Mouse (Mus musculus): ENCODE measurements around the gene Galnt14. TPM values are rescaled to one million over a fixed set of nuclear protein-coding genes. Genes with fewer than 3 reads are reported as not detected.

Gene Galnt14
- polyA plus RNA-seq, 1 experiment from 2014 or later: 0.10 TPM

DNA sequence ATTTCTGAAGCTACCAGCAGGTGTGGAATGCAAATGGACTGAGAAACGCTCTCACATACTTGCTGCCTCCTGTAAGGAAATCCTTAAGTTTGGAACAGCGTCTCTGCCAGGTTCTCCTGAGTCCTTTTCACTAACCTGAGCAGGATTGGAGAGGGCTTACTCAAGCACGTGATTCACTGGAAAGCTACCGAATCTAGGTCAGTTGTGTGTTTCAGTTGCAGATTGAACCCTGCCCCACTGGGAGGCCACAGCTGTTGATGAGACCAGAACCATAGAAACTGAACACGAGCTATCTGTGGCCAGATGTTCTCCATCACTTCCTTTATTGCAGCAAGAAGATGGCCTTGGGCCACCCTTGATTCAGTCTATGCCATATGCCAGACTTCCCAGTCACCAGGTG is 38.3 kb downstream of the Galnt14 start:
- WGBS: 68% methylated on average over 5 of the region's 5 CpGs
- no peaks in the 10 kb centered on the region for H3K9me3 ChIP-seq (ENCODE audit: control insufficient read depth, low read length)
- H3K4me1 ChIP-seq (replicated peaks; ENCODE audit: control insufficient read depth, insufficient read depth, low read length): no peaks in the 10 kb centered on the region
- H3K4me2 ChIP-seq (ENCODE audit: low read depth, low read length): no peak overlapping the region
- no peak overlapping the region for H3K27ac ChIP-seq (ENCODE audit: low read length)
- no peak overlapping the region for H3K9ac ChIP-seq (ENCODE audit: low read length)
- ATAC-seq (ENCODE audit: low read depth): no peak
- H3K36me3 ChIP-seq (ENCODE audit: control insufficient read depth, insufficient read depth, low read length): no peaks in the 10 kb centered on the region
- H3K4me3 ChIP-seq (ENCODE audit: low read length): no peak overlapping the region
- no peaks in the 10 kb centered on the region for H3K27me3 ChIP-seq (ENCODE audit: control insufficient read depth, insufficient read depth, low read depth, low read length)

DNA sequence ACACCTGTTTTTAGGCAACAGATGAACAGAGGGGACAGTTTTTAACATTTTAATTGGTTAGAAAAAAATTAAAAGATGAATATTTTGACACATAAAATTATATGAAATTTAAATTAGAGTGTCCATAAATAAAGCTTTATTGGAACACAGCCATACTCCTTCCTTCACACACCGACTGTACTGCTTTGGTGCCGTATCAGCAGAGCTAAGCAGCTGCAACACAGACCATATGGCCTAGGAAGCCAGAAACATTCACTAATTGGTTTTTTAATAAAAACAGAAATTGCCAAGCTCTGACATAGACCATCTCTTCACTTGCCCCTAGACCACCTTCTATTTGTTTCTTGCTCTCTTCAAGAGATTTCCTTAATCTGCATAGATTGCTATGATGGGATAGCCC is 40.2 kb downstream of the Galnt14 start:
- no peak overlapping the region for H3K4me3 ChIP-seq (ENCODE audit: low read length)
- no peak for ATAC-seq (ENCODE audit: low read depth)
- WGBS: 61% methylated on average over 2 of the region's 2 CpGs
- no peak overlapping the region for H3K27ac ChIP-seq (ENCODE audit: low read length)
- H3K9ac ChIP-seq (ENCODE audit: low read length): no peak overlapping the region
- H3K9me3 ChIP-seq (ENCODE audit: control insufficient read depth, low read length): no peaks in the 10 kb centered on the region
- H3K4me1 ChIP-seq (replicated peaks; ENCODE audit: control insufficient read depth, insufficient read depth, low read length): no peaks in the 10 kb centered on the region
- no peak overlapping the region for H3K4me2 ChIP-seq (ENCODE audit: low read depth, low read length)
- H3K27me3 ChIP-seq (ENCODE audit: control insufficient read depth, insufficient read depth, low read depth, low read length): no peaks in the 10 kb centered on the region
- no peaks in the 10 kb centered on the region for H3K36me3 ChIP-seq (ENCODE audit: control insufficient read depth, insufficient read depth, low read length)

DNA sequence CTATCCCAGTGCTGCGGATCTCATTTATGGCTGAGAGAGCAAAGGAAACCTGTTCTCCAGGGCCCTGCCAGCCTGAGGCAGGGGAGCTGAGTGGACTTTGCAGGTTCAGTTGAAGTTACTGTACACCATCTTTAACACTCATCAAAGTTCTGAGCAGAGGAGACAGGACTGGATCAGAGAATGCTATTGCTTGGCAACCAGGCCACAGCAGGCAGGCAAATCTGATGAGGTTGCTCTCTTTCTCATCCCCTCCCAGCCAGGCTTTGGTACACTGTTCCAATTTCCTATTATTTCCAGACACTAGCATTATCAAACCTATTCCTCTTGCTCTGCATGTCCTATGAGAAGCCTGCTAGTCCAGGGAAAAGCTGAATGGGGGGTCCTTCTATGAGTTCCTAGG is 41.3 kb downstream of the Galnt14 start:
- Histone ChIP-seq H3K9me3 (ENCODE audit: control insufficient read depth, low read length) (no peaks in the 10 kb centered on the region), H3K27me3 (ENCODE audit: control insufficient read depth, insufficient read depth, low read depth, low read length) (no peaks in the 10 kb centered on the region), H3K4me3 (ENCODE audit: low read length) (no peak overlapping the region), H3K36me3 (ENCODE audit: control insufficient read depth, insufficient read depth, low read length) (no peaks in the 10 kb centered on the region), H3K9ac (ENCODE audit: low read length) (no peak overlapping the region), H3K4me2 (ENCODE audit: low read depth, low read length) (no peak overlapping the region), H3K27ac (ENCODE audit: low read length) (no peak overlapping the region), H3K4me1 (replicated peaks; ENCODE audit: control insufficient read depth, insufficient read depth, low read length) (no peaks in the 10 kb centered on the region)
- ATAC-seq (ENCODE audit: low read depth): no peak
- whole genome bisulfite sequencing: 70% methylated on average over 1 of the region's 1 CpGs

DNA sequence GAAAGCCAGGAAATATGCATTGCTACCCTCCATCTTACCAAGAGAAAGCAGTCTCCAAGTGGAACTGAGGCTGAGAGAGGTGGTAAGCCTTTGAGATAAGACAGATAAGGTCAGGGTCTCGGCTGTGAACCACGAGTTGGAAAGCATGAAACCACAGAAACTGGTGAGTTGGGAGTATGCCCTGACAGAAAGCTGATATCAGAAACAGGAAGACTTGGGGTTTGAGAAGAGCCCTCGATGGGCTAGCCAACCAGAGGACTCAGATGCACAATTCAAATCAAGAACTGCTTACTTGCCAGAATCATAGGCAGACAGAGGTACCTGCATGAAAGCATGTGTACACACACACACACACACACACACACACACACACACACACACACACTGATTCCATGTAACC is 47.0 kb downstream of the Galnt14 start:
- Histone ChIP-seq H3K4me1 (replicated peaks; ENCODE audit: control insufficient read depth, insufficient read depth, low read length) (no peaks in the 10 kb centered on the region), H3K36me3 (ENCODE audit: control insufficient read depth, insufficient read depth, low read length) (no peaks in the 10 kb centered on the region), H3K27ac (ENCODE audit: low read length) (no peak overlapping the region), H3K9ac (ENCODE audit: low read length) (no peak overlapping the region), H3K9me3 (ENCODE audit: control insufficient read depth, low read length) (no peaks in the 10 kb centered on the region), H3K4me3 (ENCODE audit: low read length) (no peak overlapping the region), H3K27me3 (ENCODE audit: control insufficient read depth, insufficient read depth, low read depth, low read length) (no peaks in the 10 kb centered on the region), H3K4me2 (ENCODE audit: low read depth, low read length) (no peak overlapping the region)
- no peak for ATAC-seq (ENCODE audit: low read depth)
- 45% methylated on average over 3 of the region's 3 CpGs for WGBS

DNA sequence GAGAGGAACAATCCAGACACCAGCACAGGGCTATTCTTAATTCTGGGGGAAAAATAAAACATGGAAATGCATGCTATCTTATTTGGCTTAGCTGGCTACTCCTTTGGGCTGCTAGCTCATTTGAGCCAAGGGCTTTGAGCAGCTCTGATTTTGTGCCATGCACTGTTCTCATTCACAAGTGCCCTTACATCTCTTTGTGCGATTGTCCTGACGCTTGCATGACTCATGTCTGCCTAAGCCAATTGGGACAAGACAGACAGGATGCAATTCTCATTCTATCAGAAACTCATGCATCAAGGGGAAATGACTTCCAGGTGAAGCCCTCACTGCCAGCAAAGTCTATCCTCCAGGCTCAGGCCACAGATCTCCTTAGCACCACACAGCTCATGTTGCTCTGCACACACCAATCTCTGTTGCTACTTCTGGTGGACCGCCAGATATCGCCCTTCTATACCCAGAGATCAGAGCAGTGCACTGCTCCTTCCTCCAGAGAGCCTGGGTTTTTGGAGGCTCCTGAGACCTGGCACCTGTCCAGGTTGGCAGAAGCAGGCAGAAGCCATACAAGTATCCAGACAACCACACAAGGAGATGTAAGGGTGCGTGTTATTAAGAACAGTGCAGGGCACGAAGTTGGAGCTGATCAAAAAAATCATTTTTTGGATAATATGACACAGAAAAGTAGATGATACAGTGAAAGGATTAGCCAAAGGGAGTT is 51.4 kb downstream of the Galnt14 start:
- ATAC-seq (ENCODE audit: low read depth): no peak
- H3K4me3 ChIP-seq (ENCODE audit: low read length): no peak overlapping the region
- no peaks in the 10 kb centered on the region for H3K36me3 ChIP-seq (ENCODE audit: control insufficient read depth, insufficient read depth, low read length)
- no peaks in the 10 kb centered on the region for H3K9me3 ChIP-seq (ENCODE audit: control insufficient read depth, low read length)
- H3K27ac ChIP-seq (ENCODE audit: low read length): no peak overlapping the region
- no peak overlapping the region for H3K4me2 ChIP-seq (ENCODE audit: low read depth, low read length)
- no peaks in the 10 kb centered on the region for H3K27me3 ChIP-seq (ENCODE audit: control insufficient read depth, insufficient read depth, low read depth, low read length)
- no peak overlapping the region for H3K9ac ChIP-seq (ENCODE audit: low read length)
- no peaks in the 10 kb centered on the region for H3K4me1 ChIP-seq (replicated peaks; ENCODE audit: control insufficient read depth, insufficient read depth, low read length)
- WGBS: 77% methylated on average over 6 of the region's 6 CpGs

DNA sequence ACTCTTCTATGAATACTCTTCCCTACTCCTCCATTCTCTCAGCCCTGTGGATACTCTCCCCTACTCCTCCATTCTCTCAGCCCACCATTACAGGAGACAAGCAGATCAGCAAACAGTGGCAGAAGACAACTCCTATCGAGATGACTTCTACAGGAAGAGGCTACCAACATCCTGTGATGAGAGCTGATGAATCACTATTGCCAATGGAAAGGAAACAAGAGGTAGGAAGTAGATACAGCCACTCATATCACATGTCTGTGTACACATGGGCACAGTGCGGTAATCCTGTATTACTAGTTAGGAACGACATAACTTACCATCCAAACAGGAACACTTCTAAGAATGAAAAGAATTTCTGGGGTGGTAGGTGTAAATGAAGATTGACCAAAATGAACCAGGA is 53.9 kb downstream of the Galnt14 start:
- no peak for ATAC-seq (ENCODE audit: low read depth)
- no peaks in the 10 kb centered on the region for H3K27me3 ChIP-seq (ENCODE audit: control insufficient read depth, insufficient read depth, low read depth, low read length)
- no peaks in the 10 kb centered on the region for H3K36me3 ChIP-seq (ENCODE audit: control insufficient read depth, insufficient read depth, low read length)
- no peak overlapping the region for H3K9ac ChIP-seq (ENCODE audit: low read length)
- H3K27ac ChIP-seq (ENCODE audit: low read length): no peak overlapping the region
- H3K4me3 ChIP-seq (ENCODE audit: low read length): no peak overlapping the region
- WGBS: 63% methylated on average over 3 of the region's 3 CpGs
- H3K4me2 ChIP-seq (ENCODE audit: low read depth, low read length): no peak overlapping the region
- no peaks in the 10 kb centered on the region for H3K4me1 ChIP-seq (replicated peaks; ENCODE audit: control insufficient read depth, insufficient read depth, low read length)
- no peaks in the 10 kb centered on the region for H3K9me3 ChIP-seq (ENCODE audit: control insufficient read depth, low read length)

DNA sequence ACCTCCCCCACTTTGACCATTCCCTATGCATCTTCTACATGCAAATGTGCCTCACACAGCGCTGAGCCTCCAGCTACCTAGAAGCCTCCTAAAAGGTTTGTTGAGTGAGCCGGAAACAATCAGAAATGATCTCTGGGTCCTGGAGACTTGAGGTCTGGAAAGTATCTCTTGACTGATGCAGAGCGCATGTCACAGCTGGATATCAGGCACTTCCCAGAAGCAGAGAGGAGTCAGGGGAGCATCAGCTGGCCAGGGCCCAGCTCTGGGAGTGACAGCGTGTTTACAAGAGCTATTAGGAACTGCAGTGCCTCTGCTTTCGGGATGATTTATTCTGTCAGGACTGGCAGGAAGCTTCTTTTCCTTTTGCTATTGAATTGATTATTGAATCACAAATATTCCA is 56.0 kb downstream of the Galnt14 start:
- Histone ChIP-seq H3K9me3 (ENCODE audit: control insufficient read depth, low read length) (no peaks in the 10 kb centered on the region), H3K27me3 (ENCODE audit: control insufficient read depth, insufficient read depth, low read depth, low read length) (no peaks in the 10 kb centered on the region), H3K4me2 (ENCODE audit: low read depth, low read length) (no peak overlapping the region), H3K36me3 (ENCODE audit: control insufficient read depth, insufficient read depth, low read length) (no peaks in the 10 kb centered on the region), H3K9ac (ENCODE audit: low read length) (no peak overlapping the region), H3K4me1 (replicated peaks; ENCODE audit: control insufficient read depth, insufficient read depth, low read length) (no peaks in the 10 kb centered on the region), H3K27ac (ENCODE audit: low read length) (no peak overlapping the region), H3K4me3 (ENCODE audit: low read length) (no peak overlapping the region)
- WGBS: 28% methylated on average over 5 of the region's 5 CpGs
- no peak for ATAC-seq (ENCODE audit: low read depth)

DNA sequence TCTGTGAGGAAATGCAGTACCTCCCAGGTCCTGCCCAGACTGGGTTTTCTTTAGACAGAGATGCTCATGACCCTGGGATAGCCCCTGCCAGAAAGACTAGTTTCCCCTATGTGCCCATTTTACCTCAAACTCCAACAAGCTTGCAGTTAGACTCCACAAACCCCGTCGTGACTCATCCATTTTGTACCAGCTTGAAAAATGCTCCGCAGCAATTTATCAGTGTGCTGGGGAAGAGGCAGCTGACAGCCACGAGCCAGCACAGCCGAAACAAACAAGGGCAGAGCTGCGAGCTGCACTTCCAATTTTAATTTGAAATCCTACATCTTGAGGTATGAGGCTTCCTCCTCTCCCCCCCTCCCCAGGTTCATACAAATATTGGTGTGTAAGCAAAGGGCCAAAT is 60.9 kb downstream of the Galnt14 start:
- H3K27ac ChIP-seq (ENCODE audit: low read length): no peak overlapping the region
- no peak for ATAC-seq (ENCODE audit: low read depth)
- H3K4me3 ChIP-seq (ENCODE audit: low read length): no peak overlapping the region
- H3K4me1 ChIP-seq (replicated peaks; ENCODE audit: control insufficient read depth, insufficient read depth, low read length): no peaks in the 10 kb centered on the region
- no peaks in the 10 kb centered on the region for H3K36me3 ChIP-seq (ENCODE audit: control insufficient read depth, insufficient read depth, low read length)
- WGBS: 54% methylated on average over 6 of the region's 6 CpGs
- H3K9ac ChIP-seq (ENCODE audit: low read length): no peak overlapping the region
- H3K4me2 ChIP-seq (ENCODE audit: low read depth, low read length): no peak overlapping the region
- no peaks in the 10 kb centered on the region for H3K9me3 ChIP-seq (ENCODE audit: control insufficient read depth, low read length)
- H3K27me3 ChIP-seq (ENCODE audit: control insufficient read depth, insufficient read depth, low read depth, low read length): no peaks in the 10 kb centered on the region

DNA sequence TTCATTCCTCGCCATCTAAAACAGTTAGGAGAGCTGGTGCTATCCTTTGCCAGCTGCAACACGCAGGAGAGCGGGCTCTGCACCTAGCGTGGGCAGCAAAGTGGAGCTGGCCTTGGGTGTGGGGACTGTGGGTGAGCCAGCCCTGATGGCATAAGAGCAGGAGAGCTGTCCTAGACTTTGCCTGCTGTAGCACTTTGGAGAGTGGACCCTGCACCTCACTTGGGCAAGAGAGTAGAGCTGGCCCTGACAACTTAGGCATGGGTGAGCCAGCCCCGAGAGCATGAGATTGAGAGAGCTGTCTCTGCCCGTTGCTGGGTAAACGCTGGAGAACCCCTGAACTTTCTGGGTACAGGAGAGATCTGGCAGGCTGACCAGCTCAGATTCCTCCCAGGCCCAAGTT is 68.6 kb downstream of the Galnt14 start:
- no peaks in the 10 kb centered on the region for H3K36me3 ChIP-seq (ENCODE audit: control insufficient read depth, insufficient read depth, low read length)
- H3K4me2 ChIP-seq (ENCODE audit: low read depth, low read length): no peak overlapping the region
- no peak overlapping the region for H3K9ac ChIP-seq (ENCODE audit: low read length)
- WGBS: 88% methylated on average over 7 of the region's 7 CpGs
- no peaks in the 10 kb centered on the region for H3K4me1 ChIP-seq (replicated peaks; ENCODE audit: control insufficient read depth, insufficient read depth, low read length)
- no peak overlapping the region for H3K27ac ChIP-seq (ENCODE audit: low read length)
- H3K27me3 ChIP-seq (ENCODE audit: control insufficient read depth, insufficient read depth, low read depth, low read length): no peaks in the 10 kb centered on the region
- no peak for ATAC-seq (ENCODE audit: low read depth)
- no peaks in the 10 kb centered on the region for H3K9me3 ChIP-seq (ENCODE audit: control insufficient read depth, low read length)
- H3K4me3 ChIP-seq (ENCODE audit: low read length): no peak overlapping the region

DNA sequence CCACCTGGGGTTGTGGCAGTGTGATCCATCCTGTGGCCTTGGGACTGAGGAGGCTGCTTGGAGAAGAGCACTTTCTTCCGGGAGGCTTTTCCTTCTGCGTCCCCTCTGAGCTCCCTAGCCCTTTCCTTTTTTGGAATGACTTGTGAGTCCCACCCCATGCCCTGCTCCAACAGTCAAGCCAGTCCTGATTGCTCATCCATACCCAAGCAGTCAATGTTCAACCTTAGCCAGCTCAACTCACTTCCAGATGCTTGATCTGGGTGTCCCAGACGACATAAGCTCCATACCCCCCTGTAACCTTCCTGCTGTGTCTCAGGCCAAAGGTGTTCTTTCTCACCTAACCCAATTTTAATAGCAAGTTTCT is 70.2 kb downstream of the Galnt14 start:
- H3K27ac ChIP-seq (ENCODE audit: low read length): no peak overlapping the region
- WGBS: 41% methylated on average over 3 of the region's 3 CpGs
- no peak for ATAC-seq (ENCODE audit: low read depth)

More for the DNA sequence above, 70.2 kb downstream of the Galnt14 start:
- no peaks in the 10 kb centered on the region for H3K4me1 ChIP-seq (replicated peaks; ENCODE audit: control insufficient read depth, insufficient read depth, low read length)
- no peaks in the 10 kb centered on the region for H3K27me3 ChIP-seq (ENCODE audit: control insufficient read depth, insufficient read depth, low read depth, low read length)
- no peak overlapping the region for H3K9ac ChIP-seq (ENCODE audit: low read length)
- H3K9me3 ChIP-seq (ENCODE audit: control insufficient read depth, low read length): no peaks in the 10 kb centered on the region
- no peak overlapping the region for H3K4me3 ChIP-seq (ENCODE audit: low read length)
- no peaks in the 10 kb centered on the region for H3K36me3 ChIP-seq (ENCODE audit: control insufficient read depth, insufficient read depth, low read length)
- H3K4me2 ChIP-seq (ENCODE audit: low read depth, low read length): no peak overlapping the region
